Mouse (Mus musculus) embryo, embryonic 11.5 days (tissue): ENCODE measurements around the gene Tkt.
"Not testable (repeated sequence)": the region's sequence is repeated elsewhere in the genome, so short reads cannot be mapped to it uniquely, and the experiment has no call there.

ENCODE experiments used
- DNase-seq: peaks from one replicate; pipeline ENCODE4 v3.0.0-alpha.2; 2012; ENCODE audit warnings: low read depth, low spot score

The Tkt gene

DNA sequence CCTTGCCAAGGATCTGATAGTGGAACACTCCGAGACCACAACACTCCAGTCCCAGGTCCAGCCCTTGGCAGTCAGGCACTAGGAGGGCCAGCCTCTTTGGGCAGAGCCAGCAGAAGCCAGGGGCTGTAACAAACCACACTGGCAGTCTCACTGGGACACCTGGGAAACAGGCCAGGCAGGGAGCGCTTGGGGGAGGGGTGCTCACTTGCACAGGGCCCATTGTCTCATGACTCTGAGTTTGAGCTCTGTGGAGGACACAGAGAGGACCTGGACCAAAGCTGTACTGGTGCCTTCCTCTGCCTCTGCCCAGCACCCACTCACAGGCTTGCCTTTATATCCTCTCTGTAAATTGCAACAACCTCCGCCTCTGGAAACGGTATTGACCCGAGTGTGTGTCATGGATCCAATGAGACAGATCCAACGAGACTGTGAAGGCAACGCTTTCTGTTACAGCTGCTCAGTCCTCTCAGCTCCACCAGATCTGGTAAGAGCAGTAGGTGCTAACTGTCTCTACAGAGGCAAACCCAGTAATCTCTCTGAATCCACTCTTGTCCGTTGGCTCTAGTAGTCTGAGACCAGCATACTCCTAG is at the start of gene Tkt:
TSS of gene Tkt (plus strand) at position 229 of the 590 bp plus-strand sequence.
- DNase-seq, result no peak

DNA sequence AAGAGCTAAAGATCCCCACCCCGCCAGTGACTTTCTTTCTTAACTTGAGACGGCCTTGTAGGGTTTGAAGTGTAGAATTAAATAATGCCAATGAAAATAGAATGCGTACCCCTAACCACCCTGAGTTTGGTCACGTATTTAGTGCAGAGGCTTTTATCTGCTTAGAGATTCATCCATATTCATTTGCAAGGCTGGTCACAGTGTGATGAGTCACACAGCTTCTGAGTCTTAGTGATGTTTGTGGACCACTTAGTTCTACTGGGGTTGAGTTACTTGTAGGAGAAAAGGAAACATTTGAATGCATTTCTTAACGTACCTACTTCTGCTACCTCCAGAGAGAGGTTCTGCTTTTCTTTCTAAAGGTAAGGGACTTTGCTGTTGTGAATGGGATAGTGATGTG is 43.2 kb upstream of the Tkt start:
- DNase-seq, result no peak

DNA sequence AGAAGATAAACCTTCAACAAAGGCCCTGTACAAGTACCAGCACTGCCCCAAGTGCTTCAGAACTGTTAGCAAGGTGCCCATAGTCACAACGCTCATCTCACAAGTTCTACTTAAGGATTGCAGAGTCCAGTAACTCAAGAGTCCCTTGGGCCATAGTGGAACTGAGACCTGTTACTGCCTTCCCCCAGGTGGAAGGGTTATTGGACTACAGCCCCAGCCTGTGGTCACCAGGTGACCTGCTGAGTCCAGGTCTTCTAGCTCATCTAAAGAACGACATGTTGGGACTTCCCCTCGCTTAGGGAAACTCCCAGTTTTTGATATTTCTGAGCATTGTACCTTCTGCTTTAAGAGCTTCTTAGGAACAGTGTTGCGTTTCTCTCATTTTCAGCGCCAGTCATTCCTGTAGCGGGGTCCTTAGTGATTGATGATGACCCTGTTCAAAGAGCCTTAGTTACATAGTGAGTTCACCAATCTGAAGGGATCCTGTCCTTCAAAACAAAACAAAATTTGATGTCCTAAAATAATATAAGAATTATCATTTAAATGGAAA is 37.9 kb upstream of the Tkt start:
- DNase-seq, result no peak

DNA sequence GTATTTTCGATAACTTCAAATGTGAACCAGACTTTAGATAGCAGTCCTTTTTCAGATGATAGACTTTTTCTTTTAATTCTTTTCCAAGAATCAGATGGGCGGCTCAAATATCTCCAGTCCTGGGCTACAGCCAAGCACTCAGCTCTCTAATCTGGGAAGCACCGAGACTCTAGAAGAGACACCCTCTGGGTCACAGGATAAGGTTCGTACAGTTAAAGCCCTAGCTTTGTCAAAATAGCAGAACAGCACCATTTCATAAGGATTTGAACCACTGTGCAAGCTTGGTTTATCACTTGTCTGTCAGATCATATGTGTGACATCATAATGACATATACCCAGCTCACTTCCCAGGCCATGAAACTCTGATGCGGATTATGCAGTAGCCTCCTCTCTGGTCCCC is 35.3 kb upstream of the Tkt start:
- DNase-seq, result no peak

DNA sequence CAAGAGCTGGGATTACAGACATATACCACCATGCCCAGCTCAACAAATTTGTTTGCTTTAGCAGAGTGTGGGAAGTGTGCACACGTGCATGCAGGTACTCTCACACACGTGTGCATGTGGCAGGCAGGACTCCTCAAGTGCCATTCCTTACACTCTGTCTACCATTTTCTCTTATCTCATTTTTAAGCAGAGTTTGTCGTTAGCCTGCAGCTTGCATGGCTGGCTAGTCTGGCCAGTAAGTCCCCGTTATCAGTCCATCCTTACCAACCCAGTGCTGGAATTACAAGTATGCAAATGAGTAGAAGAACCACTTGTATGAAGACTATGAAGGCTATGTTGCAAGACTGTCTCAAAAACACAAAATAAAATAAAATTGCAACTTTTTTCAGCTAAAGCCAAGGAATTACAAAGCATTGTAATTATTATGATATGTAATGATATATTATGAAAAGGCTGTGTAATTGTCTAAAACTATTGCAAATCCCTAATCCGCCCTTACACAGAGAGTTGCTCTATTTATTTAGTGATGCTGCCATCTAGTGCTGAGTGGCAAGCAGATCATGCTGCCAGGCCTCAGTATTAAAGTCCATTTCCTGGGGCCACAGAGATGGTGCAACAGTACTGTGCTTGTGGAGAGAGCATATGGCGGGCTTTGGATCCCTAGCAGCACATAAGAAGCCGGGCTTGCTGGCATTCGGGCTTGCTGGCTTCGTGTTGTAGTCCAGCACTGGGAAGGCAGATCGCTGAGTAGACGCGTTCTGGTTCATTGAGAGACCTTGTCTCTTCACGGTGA is 32.0 kb upstream of the Tkt start:
- DNase-seq, result no peak

DNA sequence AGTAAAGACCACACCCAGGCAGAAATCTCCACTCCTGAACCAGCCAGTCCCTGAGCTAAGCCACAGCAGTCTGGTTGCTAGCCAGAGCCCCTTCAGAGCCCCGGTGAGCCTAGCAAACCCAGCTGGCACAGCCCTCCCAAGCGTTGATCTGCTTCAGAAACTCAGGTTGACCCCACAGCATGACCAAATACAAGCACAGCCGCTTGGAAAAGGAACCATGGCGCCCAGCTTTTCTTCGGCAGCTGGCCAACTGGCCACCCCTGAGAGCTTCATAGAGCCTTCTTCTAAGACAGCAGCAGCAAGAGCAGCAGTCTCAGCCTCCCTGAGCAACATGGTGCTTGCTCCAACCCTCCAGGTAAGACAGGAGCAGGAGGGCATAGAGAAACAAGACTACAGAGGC is 28.8 kb upstream of the Tkt start:
- no peak for DNase-seq

DNA sequence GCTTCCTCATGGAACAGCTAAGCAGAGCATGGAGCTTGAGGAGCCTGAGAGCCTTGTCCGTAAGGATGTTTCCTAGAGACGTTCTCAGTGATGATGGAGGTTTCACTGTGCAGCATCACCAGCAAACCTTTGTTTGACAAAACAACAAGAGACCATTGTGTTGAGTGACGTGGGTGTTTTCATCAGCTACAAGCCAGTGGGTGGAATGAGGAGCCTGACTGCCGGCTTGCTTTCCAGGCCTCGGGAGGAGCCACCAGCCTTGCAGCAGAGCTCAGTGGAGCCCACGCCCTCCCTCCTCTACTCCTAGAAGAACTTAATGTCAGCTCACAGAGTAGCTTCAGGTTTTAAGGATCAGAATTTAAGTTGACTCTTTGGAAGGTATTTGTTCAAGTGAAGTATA is 24.8 kb upstream of the Tkt start:
- no peak for DNase-seq

DNA sequence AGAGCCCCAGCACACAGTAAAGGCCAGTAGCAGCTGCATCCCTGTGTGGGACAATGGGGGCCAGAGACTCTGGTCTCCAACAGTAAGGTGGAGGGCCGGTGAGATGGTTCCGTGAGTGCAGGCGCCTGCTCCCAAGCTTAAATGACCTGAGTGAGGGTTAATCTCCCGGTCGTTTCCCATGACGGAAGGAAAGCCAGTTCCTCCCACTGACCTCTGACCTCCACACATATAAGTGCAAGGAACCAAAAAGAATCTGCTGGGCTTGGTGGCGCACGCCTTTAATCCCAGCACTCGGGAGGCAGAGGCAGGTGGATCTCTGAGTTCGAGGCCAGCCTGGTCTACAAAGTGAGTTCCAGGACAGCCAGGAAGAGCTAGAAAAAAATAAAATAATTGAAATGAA is 19.8 kb upstream of the Tkt start:
- no peak for DNase-seq

DNA sequence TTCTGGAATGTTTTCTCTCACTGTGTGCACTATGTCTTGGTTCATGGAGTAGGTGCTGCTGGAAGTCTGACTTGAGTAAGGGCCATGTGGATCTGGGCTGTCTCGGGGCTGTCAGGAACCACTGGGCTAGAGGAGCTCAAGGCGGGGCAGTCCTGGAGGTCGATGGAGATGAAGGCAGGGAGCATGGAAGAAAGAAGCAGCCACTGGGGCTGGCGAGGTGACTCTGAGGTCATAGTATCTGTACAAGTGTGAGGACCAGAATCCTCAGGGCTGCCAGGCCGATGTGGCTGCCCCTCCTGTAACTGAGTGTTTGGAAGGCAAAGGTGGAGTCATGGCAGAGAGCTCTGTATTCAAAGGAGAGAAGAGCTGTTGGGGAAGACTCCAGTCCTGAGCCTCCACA is 19.2 kb upstream of the Tkt start:
- DNase-seq, result no peak

DNA sequence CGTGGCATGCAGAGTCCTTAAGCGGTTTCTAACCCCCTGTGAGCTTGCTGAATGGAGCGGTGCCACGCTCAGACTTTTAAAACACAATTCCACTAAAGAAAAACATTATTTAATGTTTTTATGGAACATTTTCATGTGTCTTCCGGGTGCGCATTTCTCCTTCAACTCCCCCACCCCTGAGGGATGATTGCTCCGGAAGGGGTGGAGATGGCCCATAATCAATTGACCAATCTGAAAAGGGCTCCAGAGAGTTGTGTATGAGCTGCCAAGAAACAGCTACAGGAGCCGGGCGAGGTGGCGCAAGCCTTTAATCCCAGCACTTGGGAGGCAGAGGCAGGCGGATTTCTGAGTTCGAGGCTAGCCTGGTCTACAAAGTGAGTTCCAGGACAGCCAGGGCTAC is 18.7 kb upstream of the Tkt start:
- DNase-seq, result no peak

DNA sequence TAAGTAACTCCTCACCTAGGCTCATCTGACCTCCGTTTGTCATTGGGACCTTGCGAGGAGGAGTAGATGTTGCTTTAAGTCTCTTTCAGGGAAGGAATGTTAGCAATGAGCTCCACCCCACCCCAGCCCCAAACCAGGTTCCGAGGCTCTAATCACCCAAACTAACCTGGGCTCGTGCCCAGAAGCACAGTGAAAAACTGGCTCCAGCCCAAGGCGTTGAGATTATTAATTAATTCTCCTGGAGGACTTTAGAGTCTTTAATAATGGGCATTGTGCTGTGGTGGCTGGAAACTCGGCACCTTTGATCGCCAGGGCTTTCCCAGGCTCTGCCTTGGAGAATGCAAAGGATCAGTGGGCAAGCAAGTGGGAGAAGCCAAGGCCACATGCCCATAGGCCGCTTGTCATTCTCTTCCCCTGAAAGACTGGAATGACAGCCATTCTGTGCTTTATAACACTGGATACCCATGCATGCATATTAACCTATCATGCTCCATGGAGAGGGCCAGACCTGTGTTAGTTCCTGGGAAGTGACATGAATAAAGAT is 17.4 kb upstream of the Tkt start:
- DNase-seq, result no peak

DNA sequence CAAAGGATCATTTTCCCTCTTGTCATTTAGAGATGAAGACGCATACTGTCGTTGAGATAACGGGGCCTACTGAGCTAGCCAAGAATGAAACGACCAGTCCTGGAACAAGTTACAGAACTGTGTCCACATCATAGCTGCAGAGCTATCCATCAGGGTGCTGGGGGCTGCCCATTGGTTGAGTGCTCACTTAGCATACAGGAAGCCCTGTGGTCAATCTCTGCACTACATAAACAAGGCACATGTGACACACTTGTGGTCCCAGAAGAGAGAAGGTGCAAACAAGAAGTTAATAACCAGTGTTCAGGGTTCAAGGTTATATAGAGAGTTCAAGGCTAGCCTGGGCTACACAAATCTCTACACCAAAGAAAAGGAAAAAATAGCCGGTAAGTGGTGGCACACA is 16.7 kb upstream of the Tkt start:
- DNase-seq, result no peak

DNA sequence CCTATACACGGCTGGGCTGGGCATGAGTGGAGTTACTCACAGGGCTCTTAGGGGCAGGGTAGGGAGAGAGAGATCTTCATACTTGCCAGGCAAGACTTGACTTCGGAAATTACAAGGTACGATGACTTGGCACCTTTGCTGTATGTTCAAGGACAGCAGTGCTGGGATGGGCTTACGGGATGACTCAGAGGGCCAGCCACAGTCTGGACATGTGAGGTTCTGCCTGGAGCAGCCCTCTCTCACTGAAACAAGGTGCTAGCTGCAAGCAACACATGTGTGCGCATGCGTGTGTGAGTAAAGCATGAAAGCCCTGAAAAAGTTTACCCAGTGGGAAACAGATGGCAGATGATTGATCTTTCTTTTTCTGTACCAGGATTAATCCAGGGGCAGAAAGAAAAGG is 16.3 kb upstream of the Tkt start:
- DNase-seq, result no peak

DNA sequence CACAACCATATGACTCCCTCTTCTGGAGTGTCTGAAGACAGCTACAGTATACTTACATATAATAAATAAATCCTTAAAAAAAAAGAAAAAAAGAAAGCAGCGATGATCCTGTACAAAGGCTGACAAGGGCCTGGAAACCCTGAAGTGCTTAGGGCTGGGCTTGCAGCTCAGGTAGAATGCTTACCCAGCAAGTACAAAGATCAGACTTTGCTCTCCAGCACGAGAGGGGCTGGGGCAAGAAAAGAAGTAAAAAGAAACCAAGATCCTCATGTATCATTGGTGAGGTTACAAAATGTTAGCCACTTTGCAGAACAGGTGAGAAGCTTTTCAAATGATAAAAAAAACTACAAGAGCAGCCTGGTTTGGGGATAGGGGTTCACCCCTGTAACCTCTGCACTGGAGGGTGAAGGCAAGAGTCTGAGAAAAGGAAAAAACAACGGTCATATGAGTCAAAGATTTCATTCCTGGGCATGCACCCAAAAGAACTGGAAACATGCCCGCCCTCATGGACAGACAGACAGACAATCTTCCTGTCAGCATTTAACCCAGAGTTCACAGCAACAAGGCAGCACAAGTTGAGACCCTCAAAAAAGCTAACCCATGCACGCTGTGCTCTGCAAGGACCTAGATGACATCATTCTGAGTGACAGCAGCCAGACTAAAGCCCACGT is 14.2 kb upstream of the Tkt start:
- DNase-seq, result no peak

DNA sequence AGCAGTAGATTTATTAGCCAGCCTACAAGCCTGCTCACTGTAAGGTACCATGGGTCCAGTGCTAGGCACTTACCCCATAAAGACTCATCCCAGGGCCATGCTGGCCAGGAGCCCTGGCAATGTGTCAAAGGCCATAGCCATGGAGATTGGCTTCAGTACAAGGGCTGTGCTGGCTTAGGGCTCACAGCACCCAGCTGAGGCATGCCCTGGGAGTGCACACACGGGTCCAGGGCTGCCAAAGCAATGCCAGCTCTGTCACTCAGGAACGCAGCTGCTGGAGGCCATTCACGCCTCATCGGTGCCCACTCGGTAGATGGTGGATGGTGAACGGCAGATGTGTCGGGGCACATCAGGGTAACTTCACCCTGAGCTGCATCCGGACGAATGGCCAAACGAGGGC is 6.6 kb upstream of the Tkt start:
- DNase-seq, result no peak

DNA sequence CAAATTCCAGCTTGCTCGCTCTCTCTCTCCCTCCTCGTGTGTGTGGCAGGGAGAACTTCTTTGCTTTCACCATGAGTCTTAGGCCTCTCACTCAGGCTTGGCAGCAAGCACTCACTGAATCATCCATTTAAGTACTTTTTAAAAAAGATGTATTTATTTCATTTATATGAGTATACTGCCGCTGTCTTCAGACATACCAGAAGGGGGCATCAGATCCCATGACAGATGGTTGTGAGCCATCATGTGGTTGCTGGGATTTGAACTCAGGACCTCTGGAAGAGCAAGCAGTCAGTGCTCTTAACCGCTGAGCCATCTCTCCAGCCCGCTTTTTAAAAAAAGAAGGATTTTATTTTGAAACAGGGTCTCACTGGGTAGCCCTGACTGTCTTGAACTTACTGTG is 4.8 kb upstream of the Tkt start:
- DNase-seq, result not testable (repeated sequence)

DNA sequence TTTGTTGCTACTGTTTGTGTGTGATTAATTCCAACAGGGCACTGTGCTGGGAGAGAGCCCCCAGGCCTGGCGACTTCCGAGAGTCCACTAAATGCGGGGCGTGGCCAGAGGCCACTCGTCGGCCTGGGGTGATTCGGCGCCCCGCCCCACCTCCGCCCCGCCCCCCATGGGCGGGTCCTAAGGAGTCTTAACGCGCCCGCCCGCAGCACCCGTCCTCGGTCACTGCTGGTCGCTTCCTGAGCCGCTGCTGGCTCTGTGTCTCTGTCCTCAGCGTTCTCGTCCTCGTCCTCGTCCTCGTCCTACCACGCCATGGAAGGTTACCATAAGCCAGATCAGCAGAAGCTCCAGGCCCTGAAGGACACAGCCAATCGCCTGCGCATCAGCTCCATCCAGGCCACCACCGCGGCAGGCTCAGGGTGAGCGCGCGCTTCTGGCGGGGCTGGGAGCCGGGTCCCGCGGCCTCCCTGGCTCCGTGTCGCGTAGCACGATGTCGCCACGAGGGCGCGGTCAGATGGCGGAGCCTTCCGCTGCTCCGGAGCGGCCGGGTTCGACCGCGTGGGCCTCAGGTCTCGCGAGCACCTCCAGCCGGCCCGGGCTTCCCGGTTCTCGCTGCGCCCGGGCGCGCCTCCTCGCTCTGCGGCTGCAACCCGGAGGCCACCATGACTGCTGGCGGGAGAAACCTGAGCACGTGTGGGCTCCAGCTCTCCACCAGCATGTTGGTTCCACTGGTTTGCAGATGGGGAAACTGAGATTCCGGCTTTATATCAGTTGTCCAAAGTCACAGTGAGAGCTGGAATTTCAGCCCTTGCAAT is 1.0 kb downstream of the Tkt start:
- DNase-seq, result peak; percentile 91

DNA sequence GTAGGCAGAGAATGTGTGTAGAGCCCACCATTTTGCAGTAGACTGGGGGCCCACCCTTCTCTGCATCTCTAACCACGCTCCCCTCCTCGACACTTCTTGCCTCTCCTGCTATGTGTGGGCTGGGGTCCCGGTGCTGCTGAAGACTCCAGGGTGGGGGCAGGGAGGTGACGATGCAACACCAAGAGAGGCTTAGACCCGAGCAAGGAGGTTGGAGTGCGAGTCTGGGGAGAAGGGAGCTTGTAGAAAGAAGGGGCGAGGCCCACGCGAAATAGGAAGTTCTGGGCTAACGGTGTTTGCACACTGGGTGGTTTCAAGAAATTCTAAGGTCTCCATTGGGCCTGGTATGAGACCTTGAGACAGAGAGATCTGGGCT is 1.6 kb downstream of the Tkt start:
- no peak for DNase-seq

DNA sequence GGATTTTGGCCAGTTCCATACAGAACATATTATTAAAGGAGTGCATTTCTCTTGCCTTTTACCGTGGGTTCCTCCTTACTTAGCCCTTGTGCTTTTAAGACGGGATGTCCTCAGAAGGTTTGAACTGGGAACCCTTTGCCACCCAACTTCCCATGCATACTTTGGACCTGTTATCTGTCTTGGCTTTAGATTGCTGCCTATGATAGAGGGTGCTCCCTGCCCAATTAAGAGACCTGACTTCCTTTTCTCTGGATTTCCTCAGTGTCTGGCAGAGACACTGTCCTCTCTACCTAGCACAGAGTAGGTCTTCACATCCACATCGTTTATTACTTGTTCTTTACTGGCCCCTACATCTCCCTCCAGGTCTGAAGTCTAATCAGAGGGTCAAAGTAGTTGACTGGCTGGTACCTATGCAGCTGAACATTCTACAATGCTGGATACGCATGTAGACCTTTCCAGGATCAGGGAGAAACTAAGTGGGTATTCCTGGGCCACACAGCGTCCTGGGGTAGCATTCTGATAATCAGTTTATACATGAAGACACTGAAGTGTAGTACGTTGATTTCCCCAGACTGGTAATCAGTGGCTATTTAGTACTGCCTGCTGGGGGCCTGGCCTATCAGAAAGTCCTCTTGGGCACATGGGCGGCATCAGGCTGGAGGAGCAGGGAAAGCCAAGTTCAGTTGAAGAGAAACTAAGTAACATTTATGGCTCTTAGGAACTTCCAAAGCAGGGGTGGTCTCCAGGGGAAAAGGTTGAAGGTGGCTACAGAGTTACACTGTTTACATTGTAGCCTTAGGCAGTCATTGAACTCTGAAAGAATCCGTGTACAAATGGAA is 2.3 kb downstream of the Tkt start:
- DNase-seq, result no peak

DNA sequence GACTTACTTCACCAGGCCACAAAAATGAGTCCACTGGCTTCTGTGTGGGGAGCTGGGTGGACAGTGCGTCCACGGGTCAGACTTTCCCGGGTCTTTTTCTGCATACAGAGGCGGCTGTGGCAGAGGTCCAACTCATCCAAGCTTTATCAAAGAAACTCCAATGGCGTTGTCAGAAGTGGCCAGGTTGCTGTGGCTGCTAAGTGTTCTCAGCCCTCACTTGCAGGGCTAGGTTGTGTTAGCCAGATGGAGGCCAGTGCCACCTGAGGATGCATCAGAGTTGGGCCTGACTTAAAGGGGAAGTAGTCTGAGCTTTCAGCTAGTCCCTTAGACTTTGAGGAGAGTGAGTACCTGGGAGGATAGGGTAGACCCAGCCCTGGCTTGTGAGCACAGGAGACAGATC is 3.4 kb downstream of the Tkt start:
- DNase-seq, result no peak

DNA sequence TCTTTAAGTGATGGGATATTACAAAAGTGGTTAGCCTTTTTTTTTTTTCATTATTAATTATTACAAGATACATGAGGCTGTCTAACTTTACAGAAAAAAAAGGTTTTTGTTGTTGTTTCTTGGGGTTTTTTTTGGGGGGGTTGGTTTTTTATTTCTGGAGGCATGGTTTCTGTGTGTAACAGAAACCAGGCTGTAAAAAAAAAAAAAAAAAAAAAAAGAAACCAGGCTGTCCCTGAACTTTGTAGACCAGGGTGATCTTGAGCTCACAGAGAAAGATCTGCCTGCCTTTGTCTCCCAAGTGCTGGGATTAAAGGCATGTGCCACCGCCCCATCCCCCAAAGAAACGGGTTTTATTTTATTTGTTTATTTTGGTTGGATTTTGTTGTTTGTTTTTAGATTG is 3.8 kb downstream of the Tkt start:
- DNase-seq, result no peak
